Mouse (Mus musculus) stomach, postnatal 0 days (tissue): ENCODE results near the gene Fam57a.

Experiments used
- CTCF ChIP-seq: IDR thresholded peaks from 2 replicates; pipeline ENCODE4 v1.5.1; 2016; ENCODE audit warnings: antibody characterized with exemption, low read depth, mild to moderate bottlenecking, moderate library complexity
- EP300 ChIP-seq: optimal IDR thresholded peaks from 2 replicates; pipeline ENCODE3; 2016; ENCODE audit warnings: antibody characterized with exemption

DNA sequence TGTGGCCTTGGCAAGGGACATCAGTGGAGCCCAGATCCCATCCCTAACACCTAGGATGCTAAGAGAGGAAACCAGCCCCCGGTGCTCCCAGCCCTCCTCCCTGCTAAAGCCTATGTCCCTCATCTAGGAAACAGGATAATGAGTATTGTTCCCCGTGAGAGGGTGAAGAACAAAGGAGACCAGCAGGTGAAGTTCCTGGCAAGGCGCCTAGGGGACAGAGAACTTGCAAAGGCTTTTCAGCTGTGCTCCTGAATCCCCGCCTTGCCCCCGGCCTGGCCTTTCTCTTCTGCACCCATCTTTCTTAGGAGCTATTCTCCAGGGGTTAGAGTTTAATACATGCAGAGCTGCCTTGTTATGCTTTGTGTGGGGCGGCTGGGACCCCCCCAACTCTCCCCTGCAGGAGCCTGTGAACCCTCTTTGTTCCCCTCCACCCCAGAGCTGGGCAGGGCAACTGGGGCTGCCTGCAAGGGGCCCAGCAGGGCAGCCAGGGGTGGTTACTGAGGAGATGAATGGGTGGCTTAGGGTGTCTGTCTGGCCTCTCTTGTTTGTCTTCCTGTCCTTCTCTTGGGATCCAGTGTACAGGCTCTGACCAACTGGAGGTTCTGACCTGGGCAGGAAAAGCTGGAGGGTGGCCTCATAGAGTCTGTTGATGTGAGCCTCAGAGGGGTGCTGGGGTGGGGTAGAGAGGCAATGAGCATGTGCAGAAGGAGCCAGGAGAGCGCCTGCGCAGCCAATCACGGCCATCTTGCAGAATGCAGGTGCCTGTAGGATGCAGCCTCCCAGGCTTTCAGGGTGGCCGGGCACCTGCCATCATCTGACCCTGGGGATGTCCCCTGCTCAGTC lies 81.0 kb downstream of the Fam57a start:
- TF ChIP-seq CTCF = no peak
- TF ChIP-seq EP300 = no peak
